Mouse (Mus musculus) forebrain, embryonic 11.5 days (tissue): ENCODE measurements around the gene Gm5771. TPM values are rescaled to one million over a fixed set of nuclear protein-coding genes. Genes with fewer than 3 reads are reported as not detected.

ENCODE experiments used
- polyA plus RNA-seq: library from polyadenylated mRNA; unstranded; fragments of >200 nt; fragmentation: Nextera tagmentation; extraction: Ambion mirVana; gene quantifications from 2 replicates; pipeline ENCODE4 v1.2.1, GENCODE M21; 2014

The Gm5771 gene
- polyA plus RNA-seq, 1 experiment from 2014 or later: not detected

Other genes with a start within 250 kb of the Gm5771 start
- gene Try4, start 90.1 kb upstream of the Gm5771 start, polyA plus RNA-seq: not detected in 2 replicates
- not detected in 2 replicates for gene Try5, start 75.5 kb upstream of the Gm5771 start, polyA plus RNA-seq
- gene Try10, start 38.3 kb upstream of the Gm5771 start, polyA plus RNA-seq: not detected in 2 replicates
- gene Prss3, start 14.7 kb upstream of the Gm5771 start, polyA plus RNA-seq: not detected in 2 replicates
- gene Gm10334, start 53.8 kb downstream of the Gm5771 start, polyA plus RNA-seq: not detected in 2 replicates
- gene Prss1, start 66.6 kb downstream of the Gm5771 start, polyA plus RNA-seq: not detected in 2 replicates
- gene Prss2, start 129.4 kb downstream of the Gm5771 start, polyA plus RNA-seq: not detected in 2 replicates
- 14.4 and 16.2 TPM in 2 replicates for gene Ephb6, start 213.1 kb downstream of the Gm5771 start, polyA plus RNA-seq
- gene Trpv6, start 244.0 kb downstream of the Gm5771 start, polyA plus RNA-seq: 0.12 and 0.27 TPM in 2 replicates